Mouse (Mus musculus) layer of hippocampus, adult 6 months (tissue): ENCODE results near the gene Ocrl. TPM values are rescaled to one million over a fixed set of nuclear protein-coding genes. Genes with fewer than 3 reads are reported as not detected.

Experiments
- long read RNA-seq, 2 experiments: library from polyadenylated mRNA; unstranded; transcript quantifications; one replicate each; pipeline ENCODE4 v2.0.0; 2019 to 2020
- polyA plus RNA-seq: library from polyadenylated mRNA; unstranded; fragments of <200 nt; fragmentation: Nextera tagmentation; gene quantifications from 2 replicates; pipeline ENCODE4 v1.2.3, GENCODE M21; 2021

Gene Ocrl
- 10.6 and 10.7 TPM in 2 replicates for polyA plus RNA-seq
- long read RNA-seq, experiment 1, full-length matches to known transcripts: 2 of 16 reads
- long read RNA-seq, experiment 1, partial matches to known transcripts: 4 of 16 reads
- long read RNA-seq, experiment 1, other reads (novel, unspliced or antisense): 10 of 16 reads
- long read RNA-seq, experiment 2, full-length matches to known transcripts: 29 of 66 reads
- long read RNA-seq, experiment 2, partial matches to known transcripts: 7 of 66 reads
- long read RNA-seq, experiment 2, other reads (novel, unspliced or antisense): 30 of 66 reads

DNA sequence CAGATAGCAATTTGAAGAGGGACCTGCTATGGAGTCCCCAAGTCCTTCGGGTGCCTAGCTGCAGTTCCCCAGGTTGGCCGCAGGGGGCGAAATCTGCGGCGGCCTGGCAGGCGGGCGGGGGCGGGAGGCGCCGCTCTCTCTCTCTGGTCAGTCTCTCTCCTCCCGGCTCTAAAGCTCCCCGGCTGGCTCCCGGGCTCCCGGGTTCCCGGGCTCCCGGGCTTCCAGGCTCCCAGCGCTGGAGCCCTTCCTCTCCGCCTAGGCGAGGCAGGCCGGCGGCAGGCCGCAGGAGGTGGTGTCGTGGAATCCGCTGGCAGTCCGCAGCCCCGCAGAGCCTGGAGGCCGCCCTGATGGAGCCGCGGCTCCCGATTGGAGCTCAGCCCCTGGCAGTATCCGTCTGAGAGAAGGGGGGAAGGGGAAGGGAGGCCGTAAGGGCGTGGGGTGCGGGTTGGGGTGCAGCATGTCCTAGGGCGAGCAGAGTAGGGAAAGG, at the start of gene Ocrl:
Gene Ocrl, plus strand, starts transcription at position 82 of the 487 bp plus-strand sequence.

DNA sequence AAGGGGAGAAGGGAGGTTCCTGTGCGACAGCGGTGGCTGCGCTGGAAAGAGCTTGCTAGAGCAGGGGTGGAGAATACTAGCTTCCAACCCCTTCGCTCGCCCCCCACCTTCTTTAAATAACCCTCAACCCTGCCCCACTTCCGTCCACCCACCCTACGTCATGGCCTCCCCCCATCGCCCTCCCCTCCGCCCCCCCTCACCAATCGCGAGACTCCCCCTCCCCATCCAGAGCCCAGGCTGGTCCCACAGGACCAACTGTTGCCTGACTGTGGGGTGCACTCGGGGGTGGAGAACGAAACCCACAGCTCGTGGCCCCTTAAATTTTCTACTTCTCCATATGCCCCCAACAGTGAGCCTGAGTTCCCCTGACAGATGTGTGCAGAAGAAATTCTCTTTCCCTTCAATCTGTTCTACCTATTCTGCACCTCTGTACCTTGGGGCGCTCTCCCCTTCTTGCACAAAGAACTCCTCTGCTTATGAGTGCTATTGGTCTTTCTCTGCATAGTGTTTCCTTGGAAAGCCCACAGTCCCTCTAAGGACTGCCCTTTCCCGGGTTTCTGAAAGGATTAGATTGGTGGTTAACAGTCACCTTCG, 19.7 kb upstream of the Ocrl start, which contains the start of gene Smarca1:
Gene Smarca1, minus strand, starts transcription at position 544 of the 594 bp plus-strand sequence.

Other genes starting within 250 kb of the Ocrl start
- 8.1 and 9.4 TPM in 2 replicates for gene Smarca1, start 19.4 kb upstream of the Ocrl start, polyA plus RNA-seq
- gene Apln, start 122.5 kb downstream of the Ocrl start, polyA plus RNA-seq: 14.3 and 19.5 TPM in 2 replicates
- gene Xpnpep2, start 196.3 kb downstream of the Ocrl start, polyA plus RNA-seq: 0.24 and 0.39 TPM in 2 replicates
- gene Sash3, start 234.0 kb downstream of the Ocrl start, polyA plus RNA-seq: 1.5 and 1.8 TPM in 2 replicates